Mouse (Mus musculus) hindbrain, embryonic 16.5 days (tissue): ENCODE results near the gene Spata31d1a. TPM values are rescaled to one million over a fixed set of nuclear protein-coding genes. Genes with fewer than 3 reads are reported as not detected.
"Not testable (repeated sequence)": the region's sequence is repeated elsewhere in the genome, so short reads cannot be mapped to it uniquely, and the experiment has no call there.

Experiments
- ATAC-seq: fragments of 200-750 bp; cut with Nextera tagmentation; 2 replicates; pipeline ENCODE4 v1.8.0; 2017; ENCODE audit warnings: moderate TSS enrichment, moderate library complexity
- H3K27ac ChIP-seq: fragments of 300-500 bp; sonication (generic); 2 replicates; pipeline ENCODE4 v1.5.1; 2014; ENCODE audit warnings: low read depth, mild to moderate bottlenecking, control low read depth, low read length, moderate library complexity
- H3K27me3 ChIP-seq: fragments of 300-500 bp; sonication (generic); replicated peaks from 2 replicates; pipeline ENCODE4 v1.6.1; 2014; ENCODE audit warnings: low read length; ENCODE audit not compliant: control insufficient read depth, insufficient read depth
- H3K36me3 ChIP-seq: fragments of 300-500 bp; sonication (generic); 2 replicates; pipeline ENCODE4 v1.6.1; 2014; ENCODE audit warnings: mild to moderate bottlenecking, low read length, moderate library complexity, mixed read lengths; ENCODE audit not compliant: control insufficient read depth, insufficient read depth
- H3K4me1 ChIP-seq: fragments of 300-500 bp; sonication (generic); 2 replicates; pipeline ENCODE4 v1.6.1; 2014; ENCODE audit warnings: low read depth, low read length; ENCODE audit not compliant: control insufficient read depth, insufficient read depth
- H3K4me2 ChIP-seq: fragments of 300-500 bp; sonication (generic); 2 replicates; pipeline ENCODE4 v1.6.1; 2014; ENCODE audit warnings: mild to moderate bottlenecking, low read length, control low read depth, moderate library complexity
- H3K4me3 ChIP-seq: fragments of 300-500 bp; sonication (generic); 2 replicates; pipeline ENCODE4 v1.5.1; 2014; ENCODE audit warnings: mild to moderate bottlenecking, low read length, control low read depth, moderate library complexity
- H3K9ac ChIP-seq: fragments of 300-500 bp; sonication (generic); 2 replicates; pipeline ENCODE4 v1.6.1; 2014; ENCODE audit warnings: low read depth, mild to moderate bottlenecking, control low read depth, low read length, moderate library complexity
- H3K9me3 ChIP-seq: fragments of 300-500 bp; sonication (generic); 2 replicates; pipeline ENCODE4 v1.6.1; 2014; ENCODE audit warnings: mild to moderate bottlenecking, low read length, moderate library complexity; ENCODE audit not compliant: control insufficient read depth
- WGBS: fragments of 180-500 bp; shearing (Covaris S2); extraction: QIAGEN DNeasy Blood & Tissue Kit; methylation state at CpG from one replicate; pipeline ENCODE4 v1.1.7; 2014; 5-methylcytosine and 5-hydroxymethylcytosine counted together
- polyA plus RNA-seq: library from polyadenylated mRNA; unstranded; fragments of >200 nt; fragmentation: Nextera tagmentation; extraction: Ambion mirVana; gene quantifications from 2 replicates; pipeline ENCODE4 v1.2.1, GENCODE M21; 2015

Spata31d1a gene
- polyA plus RNA-seq, 1 experiment from 2014 or later = not detected

DNA sequence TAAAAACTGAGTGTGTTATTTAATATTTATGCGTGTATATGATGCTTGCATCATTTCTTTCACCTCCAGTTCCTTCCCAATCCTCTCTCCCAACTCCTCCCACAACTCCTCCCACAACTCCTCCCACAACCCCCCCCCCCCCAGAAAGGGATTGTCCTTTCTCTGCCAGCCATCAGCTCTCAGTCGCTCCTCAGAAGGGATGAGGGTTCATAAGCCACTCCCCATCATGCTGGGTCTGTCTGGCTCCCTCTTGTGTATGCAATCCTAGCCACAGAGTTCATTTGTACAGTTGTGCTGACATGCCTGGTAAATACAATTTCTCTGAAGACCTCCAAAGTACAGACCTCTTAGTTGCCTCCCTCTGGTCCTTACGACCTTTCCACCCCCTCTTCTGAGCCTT, 25.1 kb upstream of the Spata31d1a start:
- H3K9ac ChIP-seq = no peak overlapping the region
- no peaks in the 10 kb centered on the region for H3K9me3 ChIP-seq
- ATAC-seq = peak; percentile 73
- no peak overlapping the region for H3K4me3 ChIP-seq
- no peaks in the 10 kb centered on the region for H3K36me3 ChIP-seq
- no peaks in the 10 kb centered on the region; the same call in 1 of the 2 replicates for H3K27me3 ChIP-seq
- H3K4me2 ChIP-seq = no peak overlapping the region
- no peaks in the 10 kb centered on the region for H3K4me1 ChIP-seq
- no peak overlapping the region for H3K27ac ChIP-seq
- 27% methylated on average over 3 of the region's 3 CpGs for WGBS

DNA sequence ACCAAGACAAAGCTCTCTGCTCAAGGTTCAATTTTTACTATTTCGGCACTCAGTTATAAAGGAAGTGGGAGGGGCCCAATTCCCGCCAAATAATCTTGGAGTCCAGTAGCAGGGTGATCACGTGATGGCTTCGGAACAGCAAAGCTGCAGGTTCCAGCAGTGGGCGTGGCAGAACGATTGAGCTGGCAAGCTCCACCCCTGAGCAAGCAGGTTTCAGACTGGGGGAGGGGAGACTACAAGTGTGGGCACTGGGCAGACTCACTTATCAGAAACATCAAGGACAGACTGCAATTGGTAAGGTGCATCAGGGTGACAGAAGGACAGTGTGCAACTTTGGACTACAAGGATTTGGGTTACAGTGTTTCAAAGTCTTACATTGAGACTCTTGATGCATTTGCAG, 24.2 kb upstream of the Spata31d1a start:
- WGBS = 42% methylated on average over 6 of the region's 6 CpGs
- ATAC-seq, H3K4me2 ChIP-seq: not testable (repeated sequence)

DNA sequence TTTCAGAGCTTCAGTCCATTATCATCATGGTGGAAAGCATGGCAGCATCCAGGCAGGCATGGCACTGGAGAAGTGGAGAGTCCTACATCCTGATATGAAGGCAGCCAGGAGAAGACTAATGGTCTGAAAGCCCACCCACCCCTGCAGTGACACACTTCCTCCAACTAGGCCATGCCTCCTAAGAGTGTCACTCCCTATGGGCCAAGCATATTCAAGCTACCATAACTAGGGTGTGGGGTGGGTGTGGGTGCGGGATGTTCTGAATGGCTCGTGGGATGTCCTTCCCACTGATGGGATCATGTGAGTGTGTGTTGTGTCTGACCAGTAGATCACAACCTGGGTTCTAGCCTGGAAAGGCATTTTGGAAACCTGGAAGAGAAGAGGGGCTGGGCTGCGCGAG, 23.8 kb upstream of the Spata31d1a start:
- Histone ChIP-seq H3K27ac (no peak overlapping the region), H3K4me2 (no peak overlapping the region), H3K9me3 (no peaks in the 10 kb centered on the region), H3K4me1 (no peaks in the 10 kb centered on the region), H3K9ac (no peak overlapping the region), H3K4me3 (no peak overlapping the region), H3K36me3 (no peaks in the 10 kb centered on the region), H3K27me3 (no peaks in the 10 kb centered on the region; the same call in 1 of the 2 replicates)
- WGBS = 93% methylated on average over 2 of the region's 4 CpGs
- ATAC-seq = no peak

More for the DNA sequence above, 24.2 kb upstream of the Spata31d1a start:
- H3K27ac ChIP-seq, H3K4me1 ChIP-seq, H3K4me3 ChIP-seq, H3K9ac ChIP-seq, H3K27me3 ChIP-seq, H3K36me3 ChIP-seq, H3K9me3 ChIP-seq: not testable (repeated sequence)

DNA sequence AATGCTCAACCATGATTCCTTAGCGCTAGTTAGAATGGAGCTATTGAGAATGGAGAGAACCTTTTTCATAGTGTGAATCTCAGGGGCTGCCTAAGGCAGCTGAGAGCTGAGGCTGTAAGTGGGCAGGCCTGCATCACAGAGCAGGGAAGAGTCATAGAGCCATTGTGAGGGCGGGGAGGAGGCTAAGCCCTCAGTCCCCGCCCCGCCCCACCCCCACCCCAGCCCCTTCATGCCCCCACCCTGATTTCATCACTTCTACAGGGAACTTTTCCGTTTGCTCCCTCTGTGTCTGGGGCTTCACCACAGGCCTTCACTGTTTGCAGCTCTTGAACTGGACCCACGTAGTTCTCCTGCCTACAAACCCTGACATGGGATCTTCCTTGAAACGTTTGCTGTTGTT, 21.5 kb upstream of the Spata31d1a start, which contains the start of gene Spata31d1d:
TSS of gene Spata31d1d (minus strand) at position 101 of the 400 bp plus-strand sequence.
- no peak within 1 kb of the TSS for H3K27ac ChIP-seq
- H3K4me2 ChIP-seq = no peak within 1 kb of the TSS
- H3K27me3 ChIP-seq = no peaks in the 10 kb centered on the region; the same call in 1 of the 2 replicates
- no peak within 1 kb of the TSS for H3K9ac ChIP-seq
- H3K4me1 ChIP-seq = no peaks in the 10 kb centered on the region
- no peaks in the 10 kb centered on the region for H3K9me3 ChIP-seq
- H3K36me3 ChIP-seq = no peaks in the 10 kb centered on the region
- ATAC-seq = no peak
- WGBS = 50% methylated on average over 6 of the region's 7 CpGs
- H3K4me3 ChIP-seq = no peak within 1 kb of the TSS

DNA sequence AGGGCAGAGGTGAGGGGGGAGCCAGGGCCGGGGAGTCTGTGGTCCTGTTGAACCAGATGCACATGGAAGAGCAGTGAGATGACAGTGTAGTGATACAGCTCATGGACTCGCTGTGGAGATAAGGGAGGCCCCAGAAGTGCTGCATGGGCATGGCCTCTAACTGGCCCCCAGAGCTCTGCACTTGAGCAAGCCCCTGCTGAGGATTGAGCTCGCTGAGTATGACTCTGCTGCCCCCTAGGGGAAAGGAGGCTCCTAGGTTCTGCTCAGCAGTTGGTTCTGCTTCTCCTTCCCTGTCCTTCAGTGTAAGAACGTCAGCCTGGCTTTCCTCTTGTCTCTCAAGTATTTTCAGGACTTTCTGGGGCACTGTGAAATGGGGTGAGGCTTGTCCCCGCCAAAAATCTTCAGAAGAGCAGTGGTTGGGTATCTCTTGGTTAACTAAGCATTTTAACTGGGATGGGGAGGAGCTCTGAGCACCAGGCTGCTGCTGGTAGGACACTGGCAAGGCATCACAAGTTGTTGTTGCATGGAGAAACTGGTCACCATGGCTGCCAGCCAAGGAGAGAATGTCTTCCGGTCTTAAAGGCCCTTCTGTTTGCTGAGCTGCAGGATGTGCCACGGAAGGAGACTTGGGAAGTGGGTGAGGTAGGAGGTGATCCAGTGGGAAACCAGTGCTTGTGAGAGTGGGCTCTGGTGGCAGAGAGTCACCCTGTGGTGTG, 18.4 kb upstream of the Spata31d1a start:
- Histone ChIP-seq H3K4me1 (peaks cover 2% of the 10 kb centered on the region; the same call in 1 of the 2 replicates), H3K9ac (no peak overlapping the region), H3K36me3 (no peaks in the 10 kb centered on the region), H3K4me3 (no peak overlapping the region), H3K4me2 (no peak overlapping the region), H3K27ac (no peak overlapping the region), H3K9me3 (no peaks in the 10 kb centered on the region), H3K27me3 (no peaks in the 10 kb centered on the region; the same call in 1 of the 2 replicates)
- ATAC-seq = peak; percentile 90
- 28% methylated on average over 7 of the region's 7 CpGs for WGBS

DNA sequence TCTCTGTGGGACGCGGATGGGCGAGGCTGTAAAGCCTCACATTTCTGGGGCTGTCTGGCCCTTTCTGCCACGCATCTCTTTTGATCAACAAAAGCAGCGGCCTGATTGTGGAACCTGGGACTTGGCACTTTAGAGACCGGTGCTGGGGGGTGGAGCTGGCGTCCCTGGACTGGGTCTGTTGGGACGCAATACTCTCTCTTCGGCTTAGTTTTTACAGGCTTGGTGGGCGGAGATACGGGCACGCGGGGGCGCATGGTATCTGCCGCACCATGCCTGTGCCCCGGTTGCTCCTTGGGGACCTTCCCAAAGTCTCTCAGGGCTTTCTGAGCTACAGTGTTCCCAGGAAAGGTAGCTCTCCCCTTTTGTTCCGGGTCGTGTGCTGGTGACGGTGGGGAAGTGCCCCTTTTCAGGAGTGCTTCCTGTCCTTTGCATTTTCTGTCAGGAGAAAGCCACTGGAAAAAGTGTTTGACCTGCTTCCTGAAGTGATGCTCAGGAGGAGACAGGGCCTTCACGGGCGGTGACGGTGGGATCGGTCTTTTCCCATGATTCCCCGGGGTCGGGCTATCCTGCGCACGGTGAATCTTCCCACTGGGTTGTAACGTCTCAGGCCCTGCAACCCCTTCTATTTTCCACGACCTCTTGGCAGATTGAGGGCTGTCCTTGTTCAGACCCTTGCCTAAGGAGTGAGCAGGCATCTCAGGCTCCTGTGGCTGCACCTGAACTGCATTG, 16.2 kb upstream of the Spata31d1a start:
- Histone ChIP-seq H3K4me2 (peak overlapping the region; percentile 49), H3K4me1 (peaks cover 2% of the 10 kb centered on the region; the same call in 1 of the 2 replicates), H3K9ac (peak overlapping the region; percentile 50; the same call in 1 of the 2 replicates), H3K9me3 (no peaks in the 10 kb centered on the region), H3K27me3 (no peaks in the 10 kb centered on the region; the same call in 1 of the 2 replicates), H3K36me3 (no peaks in the 10 kb centered on the region), H3K27ac (no peak overlapping the region), H3K4me3 (peak overlapping the region; percentile 16)
- no peak for ATAC-seq
- WGBS = 34% methylated on average over 29 of the region's 29 CpGs

DNA sequence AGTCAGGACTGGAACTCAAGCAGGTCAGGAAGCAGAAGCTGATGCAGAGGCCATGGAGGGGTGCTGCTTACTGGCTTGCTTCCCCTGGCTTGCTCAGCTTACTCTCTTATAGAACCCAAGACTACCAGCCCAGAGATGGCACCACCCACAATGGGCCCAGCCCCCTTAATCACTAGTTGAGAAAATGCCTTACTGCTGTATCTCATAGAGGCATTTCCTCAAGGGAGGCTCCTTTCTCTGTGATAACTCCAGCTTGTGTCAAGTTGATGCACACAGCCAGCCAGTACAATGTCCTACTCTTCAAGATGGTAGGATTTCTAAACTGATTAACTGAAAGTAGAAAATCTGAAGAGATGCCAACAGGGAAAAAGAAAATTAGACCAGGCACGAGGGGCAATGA, 12.0 kb upstream of the Spata31d1a start:
- WGBS = 91% methylated on average over 1 of the region's 1 CpGs
- not testable (repeated sequence) for H3K27me3 ChIP-seq, H3K9ac ChIP-seq, H3K4me3 ChIP-seq, ATAC-seq, H3K4me2 ChIP-seq, H3K4me1 ChIP-seq, H3K27ac ChIP-seq, H3K36me3 ChIP-seq, H3K9me3 ChIP-seq

DNA sequence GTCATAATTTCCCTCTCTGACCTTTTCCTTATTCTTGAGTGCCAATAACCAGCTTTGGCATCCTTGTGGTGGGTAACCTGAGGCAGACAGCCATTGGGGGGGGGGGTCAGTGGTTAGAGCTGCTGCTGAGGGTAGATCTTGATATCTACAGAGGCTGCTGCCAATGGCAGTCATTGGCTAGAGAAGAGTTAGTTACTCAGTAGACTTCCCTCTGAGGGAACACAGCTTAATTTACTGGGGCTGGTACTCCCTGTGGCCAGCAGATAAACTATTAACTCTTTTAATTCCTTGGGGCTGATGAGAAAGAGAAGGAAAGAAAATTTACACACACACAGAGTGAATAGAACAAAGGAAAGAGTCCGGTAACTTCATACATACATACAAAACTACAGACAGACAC, 9.3 kb upstream of the Spata31d1a start:
- Histone ChIP-seq H3K9me3 (no peaks in the 10 kb centered on the region), H3K4me2 (no peak overlapping the region), H3K27me3 (no peaks in the 10 kb centered on the region), H3K27ac (no peak overlapping the region), H3K36me3 (no peaks in the 10 kb centered on the region), H3K4me3 (no peak overlapping the region), H3K9ac (no peak overlapping the region), H3K4me1 (no peaks in the 10 kb centered on the region; the same call in 1 of the 2 replicates)
- no peak for ATAC-seq
- 76% methylated on average over 1 of the region's 1 CpGs for WGBS

DNA sequence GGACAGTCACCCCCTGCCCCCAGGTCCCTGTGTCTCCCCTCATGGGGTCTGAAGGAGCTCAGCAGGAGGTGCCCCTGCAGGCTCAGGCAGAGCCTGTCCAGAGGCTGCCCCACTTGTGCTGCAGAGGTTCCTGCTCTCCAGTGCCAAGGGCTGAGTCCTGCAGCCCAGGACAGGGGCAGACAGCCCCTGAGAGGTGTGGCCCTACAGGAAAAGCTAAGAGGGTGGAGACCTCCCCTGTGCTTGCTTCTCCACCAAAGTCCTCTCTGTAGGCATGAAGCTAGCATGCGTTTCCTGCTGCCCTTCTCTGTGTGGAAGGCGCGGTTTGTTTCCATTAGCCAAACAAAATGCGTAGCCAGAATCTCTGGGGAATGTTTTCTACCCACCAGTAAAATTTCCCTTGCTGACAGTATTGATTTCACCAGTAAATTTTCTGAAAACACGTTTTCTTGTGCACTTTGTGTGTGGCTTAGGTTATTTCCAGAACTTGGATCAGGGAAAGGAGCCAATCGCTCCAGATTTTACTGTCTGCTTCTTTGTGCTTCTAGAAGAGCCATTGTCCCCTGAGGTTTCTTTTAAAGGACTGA, 8.8 kb upstream of the Spata31d1a start:
- not testable (repeated sequence) for H3K9ac ChIP-seq, H3K9me3 ChIP-seq, H3K27me3 ChIP-seq, H3K4me3 ChIP-seq, H3K4me1 ChIP-seq, H3K36me3 ChIP-seq, H3K27ac ChIP-seq, H3K4me2 ChIP-seq, ATAC-seq
- 33% methylated on average over 6 of the region's 6 CpGs for whole genome bisulfite sequencing
